Mouse (Mus musculus) hindbrain, postnatal 0 days (tissue): ENCODE data around the gene Ppp1r3a. TPM values are rescaled to one million over a fixed set of nuclear protein-coding genes. Genes with fewer than 3 reads are reported as not detected.

Experiments used
- ATAC-seq: fragments of 200-750 bp; cut with Nextera tagmentation; 2 replicates; pipeline ENCODE4 v1.8.0; 2017; ENCODE audit warnings: mild to moderate bottlenecking, moderate TSS enrichment, moderate library complexity
- DNase-seq: peaks from one replicate; pipeline ENCODE4 v3.0.0-alpha.2; 2015; ENCODE audit warnings: low spot score
- H3K27ac ChIP-seq: fragments of 300-500 bp; sonication (generic); 2 replicates; pipeline ENCODE4 v1.5.1; 2014; ENCODE audit warnings: mild to moderate bottlenecking
- H3K27me3 ChIP-seq: fragments of 300-500 bp; sonication (generic); 2 replicates; pipeline ENCODE4 v1.6.1; 2014; ENCODE audit warnings: low read length, mixed read lengths; ENCODE audit not compliant: insufficient read depth
- H3K36me3 ChIP-seq: fragments of 300-500 bp; sonication (generic); 2 replicates; pipeline ENCODE4 v1.6.1; 2014; ENCODE audit warnings: low read length, mixed read lengths; ENCODE audit not compliant: insufficient read depth
- H3K4me1 ChIP-seq: fragments of 300-500 bp; sonication (generic); 2 replicates; pipeline ENCODE4 v1.6.1; 2014; ENCODE audit warnings: antibody characterized with exemption, low read length, mixed read lengths; ENCODE audit not compliant: insufficient read depth
- H3K4me2 ChIP-seq: fragments of 300-500 bp; sonication (generic); 2 replicates; pipeline ENCODE4 v1.6.1; 2014; ENCODE audit warnings: low read depth, mild to moderate bottlenecking, low read length, moderate library complexity, mixed read lengths
- H3K4me3 ChIP-seq: fragments of 300-500 bp; sonication (generic); 2 replicates; pipeline ENCODE4 v1.5.1; 2014; ENCODE audit warnings: low read length
- H3K9ac ChIP-seq: fragments of 300-500 bp; sonication (generic); replicated peaks from 2 replicates; pipeline ENCODE4 v1.6.1; 2014; ENCODE audit warnings: mild to moderate bottlenecking, low read length, moderate library complexity, mixed read lengths
- H3K9me3 ChIP-seq: fragments of 300-500 bp; sonication (generic); 2 replicates; pipeline ENCODE4 v1.6.1; 2016; ENCODE audit warnings: low read length, mixed read lengths
- CTCF ChIP-seq: IDR thresholded peaks from 2 replicates; pipeline ENCODE4 v1.5.1; 2016; ENCODE audit warnings: antibody characterized with exemption, control low read depth, low read depth
- WGBS: fragments of 180-500 bp; shearing (Covaris S2); extraction: QIAGEN DNeasy Blood & Tissue Kit; methylation state at CpG from one replicate; pipeline ENCODE4 v1.1.7; 2014; 5-methylcytosine and 5-hydroxymethylcytosine counted together
- polyA plus RNA-seq: library from polyadenylated mRNA; unstranded; fragments of >200 nt; fragmentation: Nextera tagmentation; extraction: Ambion mirVana; gene quantifications from 2 replicates; pipeline ENCODE4 v1.2.1, GENCODE M21; 2015
- total RNA-seq: library from RNA; depleted of rRNA; stranded (reverse); fragments of >200 nt; gene quantifications from 2 replicates; pipeline ENCODE4 v1.2.3, GENCODE M21; 2014; rRNA removed

Ppp1r3a gene
- total RNA-seq = not detected in 2 replicates
- polyA plus RNA-seq = 0.04 TPM in 1 of 2 replicates, not detected in the other

GRCm38 (mm10) chr6:14754901-14755591, at the start of gene Ppp1r3a:
Ppp1r3a (minus strand) TSS chr6:14755274.
- H3K36me3 ChIP-seq = no peaks in the 10 kb centered on the region
- no peaks in the 10 kb centered on the region for H3K27me3 ChIP-seq
- H3K9me3 ChIP-seq = no peaks in the 10 kb centered on the region
- WGBS = 87% methylated on average over 7 of the region's 7 CpGs
- H3K4me1 ChIP-seq = no peaks in the 10 kb centered on the region
- no peak within 1 kb of the TSS for H3K27ac ChIP-seq
- no peak within 1 kb of the TSS for H3K4me2 ChIP-seq
- ATAC-seq (no peak), DNase-seq (no peak)
- no peak within 1 kb of the TSS for H3K9ac ChIP-seq
- no peak for TF ChIP-seq CTCF
- no peak within 1 kb of the TSS for H3K4me3 ChIP-seq

DNA sequence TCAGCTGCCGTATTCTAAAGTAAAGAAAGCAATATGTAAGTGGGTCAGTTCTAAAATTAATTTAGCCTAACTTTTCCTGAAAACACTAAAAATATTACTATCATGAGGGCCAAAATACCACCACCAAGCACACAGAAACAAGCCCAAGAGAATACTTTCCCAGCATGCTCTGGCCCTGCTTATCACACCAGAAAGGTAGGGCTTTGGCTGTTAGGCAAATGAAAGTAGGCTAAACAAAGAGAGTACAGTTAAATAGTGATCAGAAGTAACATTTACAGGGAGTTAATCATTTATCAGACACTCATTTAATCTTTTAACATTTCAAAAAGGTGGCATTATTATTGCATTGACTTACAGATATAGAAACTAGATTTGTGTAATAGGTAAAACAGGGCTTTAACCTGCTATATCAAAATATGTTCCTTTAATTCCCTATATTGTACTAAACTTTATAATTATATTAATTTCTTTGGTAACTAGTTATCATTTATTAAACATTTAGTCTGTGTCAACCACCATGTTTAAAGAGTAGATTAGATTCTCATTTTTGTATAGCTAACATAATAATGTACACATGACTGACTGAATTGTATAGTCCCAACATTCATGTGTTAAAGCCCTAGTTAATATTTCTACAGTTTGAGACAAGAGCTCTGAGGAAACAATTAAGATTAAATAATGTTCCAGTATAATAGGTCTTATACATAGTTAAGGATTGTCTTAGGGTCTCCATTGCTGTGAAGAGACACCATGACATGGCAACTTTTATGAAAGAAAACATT, 32.3 kb upstream of the Ppp1r3a start:
- no peak for TF ChIP-seq CTCF
- Histone ChIP-seq H3K4me1 (no peaks in the 10 kb centered on the region), H3K27me3 (no peaks in the 10 kb centered on the region), H3K27ac (no peak overlapping the region), H3K4me2 (no peak overlapping the region), H3K4me3 (no peak overlapping the region), H3K9ac (no peak overlapping the region), H3K36me3 (no peaks in the 10 kb centered on the region), H3K9me3 (no peaks in the 10 kb centered on the region)
- DNase-seq (no peak), ATAC-seq (no peak)
- WGBS = 93% methylated on average over 1 of the region's 1 CpGs

DNA sequence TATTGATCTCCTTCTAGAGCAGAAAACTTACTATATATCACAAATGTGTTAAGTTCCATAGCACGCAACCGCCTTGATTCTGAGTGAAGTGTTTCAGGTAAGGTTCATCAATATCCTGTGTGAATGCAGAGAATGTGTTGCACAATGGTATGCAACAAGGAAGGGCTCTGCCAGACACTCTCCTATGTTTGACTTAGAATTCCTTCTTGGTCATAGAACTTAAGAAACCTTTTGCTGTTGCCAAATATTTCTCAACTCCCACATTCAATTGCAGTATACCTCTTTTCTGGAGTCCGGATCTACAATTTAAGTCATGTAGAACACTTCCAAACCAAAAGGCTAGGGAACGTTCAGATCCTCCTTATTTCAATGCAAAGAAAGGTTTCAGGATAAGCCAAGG, 22.8 kb upstream of the Ppp1r3a start:
- no peak overlapping the region for H3K27ac ChIP-seq
- no peaks in the 10 kb centered on the region for H3K36me3 ChIP-seq
- TF ChIP-seq CTCF = no peak
- H3K27me3 ChIP-seq = no peaks in the 10 kb centered on the region
- H3K4me3 ChIP-seq = no peak overlapping the region
- H3K4me1 ChIP-seq = no peaks in the 10 kb centered on the region
- no peak overlapping the region for H3K4me2 ChIP-seq
- no peak overlapping the region for H3K9ac ChIP-seq
- 91% methylated on average over 4 of the region's 4 CpGs for WGBS
- no peaks in the 10 kb centered on the region for H3K9me3 ChIP-seq
- ATAC-seq = no peak
- no peak for DNase-seq

- H3K27ac ChIP-seq = no peak overlapping the region
- WGBS = 78% methylated on average over 2 of the region's 2 CpGs
- no peak for TF ChIP-seq CTCF
- DNase-seq (no peak), ATAC-seq (no peak)
- no peak overlapping the region for H3K4me3 ChIP-seq
- H3K27me3 ChIP-seq = no peaks in the 10 kb centered on the region
- no peak overlapping the region for H3K4me2 ChIP-seq
- no peak overlapping the region for H3K9ac ChIP-seq
- H3K4me1 ChIP-seq = no peaks in the 10 kb centered on the region
- no peaks in the 10 kb centered on the region for H3K36me3 ChIP-seq
- no peaks in the 10 kb centered on the region for H3K9me3 ChIP-seq
These were observed 16.6 kb upstream of the Ppp1r3a start for GRCm38 (mm10) chr6:14771717-14772116.

- Histone ChIP-seq H3K9me3 (no peaks in the 10 kb centered on the region), H3K36me3 (no peaks in the 10 kb centered on the region), H3K4me1 (no peaks in the 10 kb centered on the region), H3K27me3 (no peaks in the 10 kb centered on the region), H3K27ac (no peak overlapping the region), H3K4me2 (no peak overlapping the region), H3K4me3 (no peak overlapping the region), H3K9ac (no peak overlapping the region)
- no peak for ATAC-seq
- TF ChIP-seq CTCF = no peak
- WGBS = 71% methylated on average over 3 of the region's 3 CpGs
- DNase-seq = no peak
These were observed 2.4 kb upstream of the Ppp1r3a start for GRCm38 (mm10) chr6:14757486-14757885.

GRCm38 (mm10) chr6:14753512-14753911, 1.6 kb downstream of the Ppp1r3a start:
- Histone ChIP-seq H3K9ac (no peak overlapping the region), H3K4me3 (no peak overlapping the region), H3K27me3 (no peaks in the 10 kb centered on the region), H3K4me1 (no peaks in the 10 kb centered on the region), H3K4me2 (no peak overlapping the region), H3K9me3 (no peaks in the 10 kb centered on the region), H3K27ac (no peak overlapping the region), H3K36me3 (no peaks in the 10 kb centered on the region)
- no peak for TF ChIP-seq CTCF
- WGBS = 79% methylated on average over 4 of the region's 4 CpGs
- DNase-seq (no peak), ATAC-seq (no peak)

- WGBS = 59% methylated on average over 1 of the region's 1 CpGs
- Histone ChIP-seq H3K4me2 (no peak overlapping the region), H3K4me1 (no peaks in the 10 kb centered on the region), H3K27me3 (no peaks in the 10 kb centered on the region), H3K9ac (no peak overlapping the region), H3K9me3 (no peaks in the 10 kb centered on the region), H3K36me3 (no peaks in the 10 kb centered on the region), H3K27ac (no peak overlapping the region), H3K4me3 (no peak overlapping the region)
- DNase-seq (no peak), ATAC-seq (no peak)
- TF ChIP-seq CTCF = no peak
These were observed 2.9 kb downstream of the Ppp1r3a start for GRCm38 (mm10) chr6:14752211-14752610.
